Mouse (Mus musculus) liver, adult 2 months (tissue): ENCODE data around the gene Wnt2b.

ENCODE experiments used
- CTCF ChIP-seq: fragments of 200-500 bp; IDR thresholded peaks from 2 replicates; pipeline ENCODE4 v1.5.1; 2011; ENCODE audit warnings: low read depth, low read length, control low read depth
- POLR2A ChIP-seq: fragments of 200-500 bp; IDR thresholded peaks from 2 replicates; pipeline ENCODE4 v1.6.1; 2011; ENCODE audit warnings: low read length, control low read depth; ENCODE audit not compliant: insufficient read depth; ENCODE audit errors: extremely low read depth

DNA sequence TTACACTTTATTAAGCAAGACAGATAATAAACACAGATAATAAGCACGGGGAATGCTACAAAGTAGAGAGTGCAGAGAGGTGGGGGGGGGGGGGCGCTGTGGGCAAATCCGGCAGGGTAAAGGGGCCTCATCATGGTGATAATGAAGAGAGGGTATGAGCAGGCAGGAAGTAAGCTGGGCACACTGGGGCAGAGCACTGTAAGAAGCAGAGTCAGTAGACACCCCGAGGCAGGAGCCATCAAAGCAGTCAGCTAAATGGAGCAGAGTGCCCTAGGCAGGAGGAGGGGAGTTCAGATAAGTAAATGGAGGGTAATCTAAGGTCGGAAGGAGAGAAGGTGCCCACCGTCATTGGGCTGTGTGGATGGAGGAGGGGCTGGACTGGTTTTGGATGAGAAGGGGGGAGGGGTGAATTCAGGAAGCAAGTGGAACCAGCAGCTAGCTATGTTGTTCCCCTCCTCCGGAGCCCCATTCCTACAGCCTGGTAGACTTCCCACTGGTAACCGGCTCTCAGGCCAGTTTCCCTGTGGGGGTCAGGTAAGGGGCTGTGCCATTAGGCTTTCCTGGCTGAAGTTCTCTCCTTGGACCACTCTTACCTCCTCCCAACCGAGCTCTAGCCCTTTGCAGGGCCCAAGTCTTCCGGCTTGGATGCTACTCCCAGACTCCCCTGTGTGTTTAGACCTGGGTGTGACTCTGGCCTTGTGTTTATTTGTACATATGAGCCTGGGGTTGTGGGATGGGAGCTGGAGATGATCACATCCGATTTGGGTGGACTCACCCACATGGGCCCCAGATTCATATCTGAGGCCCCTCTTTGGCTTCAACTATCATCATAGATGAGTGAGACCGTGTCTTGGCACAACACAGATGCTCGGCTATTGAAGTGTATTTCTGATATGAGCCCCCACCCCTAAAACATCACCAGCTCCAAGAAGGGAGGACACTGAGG lies 1.9 kb upstream of the Wnt2b start:
- TF ChIP-seq CTCF (no peak), POLR2A (no peak)
